Mouse (Mus musculus) spleen, postnatal 10 days (tissue): ENCODE measurements around the gene Rgs6.

Experiments used
- DNase-seq, 2 experiments: peaks; one replicate each; pipeline ENCODE4 v3.0.0; 2021 to 2022; ENCODE audit warnings: low spot score in 2 of 2

The Rgs6 gene

GRCm38 (mm10) chr12:82588017-82588416, at the start of gene Rgs6:
Gene Rgs6, plus strand, starts transcription at chr12:82588292.
- DNase-seq = no peak

DNA sequence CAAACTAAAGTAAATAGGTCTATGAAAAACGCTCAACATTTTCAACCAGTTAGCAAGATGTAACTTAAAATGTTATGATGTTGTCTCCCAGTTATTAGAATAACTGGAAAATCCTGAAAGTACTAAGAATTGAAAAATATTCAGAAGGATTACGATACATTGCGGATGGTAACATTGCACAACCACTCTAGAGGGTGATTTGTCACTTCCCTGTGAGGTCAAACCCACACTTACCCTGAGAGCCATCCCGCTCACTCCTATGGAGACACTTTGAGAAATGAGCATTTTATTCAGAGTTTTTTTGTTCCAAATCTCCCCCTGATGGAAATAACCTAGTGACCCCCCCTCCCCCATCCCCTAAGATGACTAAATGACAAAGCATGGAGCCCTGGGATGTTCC, 41.0 kb upstream of the Rgs6 start:
- DNase-seq = no peak

DNA sequence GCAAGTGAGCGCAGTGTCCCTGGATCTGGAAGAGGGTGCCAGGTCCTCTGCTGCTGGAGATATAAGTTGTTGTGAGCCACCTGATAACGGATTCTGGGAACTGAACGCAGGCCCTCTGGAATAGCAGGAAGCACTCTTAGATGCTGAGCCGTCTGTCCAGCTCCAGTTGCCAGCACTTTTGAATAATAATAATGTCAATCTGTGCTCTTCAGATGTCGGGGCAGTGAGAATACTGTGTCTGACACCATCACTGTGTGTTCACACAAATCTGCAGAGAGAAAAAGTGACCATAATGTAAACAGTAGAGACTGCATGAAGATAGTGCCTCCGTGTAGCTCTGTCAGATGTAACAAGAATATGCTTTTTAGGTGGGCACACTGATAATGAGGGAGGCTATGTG, 38.9 kb upstream of the Rgs6 start:
- DNase-seq = no peak

DNA sequence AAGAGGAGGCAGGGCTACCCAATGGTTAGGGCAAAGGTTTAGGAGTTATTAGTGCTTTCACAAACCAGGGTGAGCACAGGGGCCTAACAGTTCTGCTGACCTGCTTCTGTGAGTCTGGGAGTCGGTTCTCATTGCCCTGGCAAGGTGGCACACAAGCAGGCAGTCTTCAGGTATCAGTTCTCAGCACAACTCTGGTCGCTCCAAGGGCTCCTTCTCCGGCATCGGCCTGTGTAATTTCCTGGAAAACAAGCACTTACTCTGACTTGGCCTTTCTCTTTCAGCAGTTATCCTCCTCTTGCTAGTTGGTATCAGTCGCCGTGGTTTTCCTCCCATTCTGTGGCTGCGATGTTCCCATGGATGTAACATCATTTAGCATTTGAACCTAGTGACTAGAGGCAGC, 38.0 kb upstream of the Rgs6 start:
- no peak for DNase-seq

GRCm38 (mm10) chr12:82552376-82552775, 35.7 kb upstream of the Rgs6 start:
- DNase-seq = no peak

DNA sequence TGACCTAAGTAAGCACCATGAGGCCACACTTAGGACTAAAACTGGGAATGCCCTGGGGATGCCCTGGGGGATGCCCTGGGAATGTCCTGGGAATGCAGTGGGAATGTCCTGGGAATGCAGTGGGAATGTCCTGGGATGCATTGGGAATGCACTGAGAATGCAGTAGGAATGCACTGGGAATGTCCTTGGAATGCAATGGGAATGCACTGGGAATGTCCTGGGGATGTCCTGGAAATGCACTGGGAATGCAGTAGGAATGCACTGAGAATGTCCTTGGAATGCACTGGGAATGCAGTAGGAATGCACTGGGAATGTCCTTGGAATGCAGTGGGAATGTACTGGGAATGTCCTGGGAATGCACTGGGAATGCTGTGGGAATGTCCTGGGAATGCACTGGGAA, 25.2 kb upstream of the Rgs6 start:
- no peak for DNase-seq

GRCm38 (mm10) chr12:82568370-82568769, 19.7 kb upstream of the Rgs6 start:
- DNase-seq = no peak

DNA sequence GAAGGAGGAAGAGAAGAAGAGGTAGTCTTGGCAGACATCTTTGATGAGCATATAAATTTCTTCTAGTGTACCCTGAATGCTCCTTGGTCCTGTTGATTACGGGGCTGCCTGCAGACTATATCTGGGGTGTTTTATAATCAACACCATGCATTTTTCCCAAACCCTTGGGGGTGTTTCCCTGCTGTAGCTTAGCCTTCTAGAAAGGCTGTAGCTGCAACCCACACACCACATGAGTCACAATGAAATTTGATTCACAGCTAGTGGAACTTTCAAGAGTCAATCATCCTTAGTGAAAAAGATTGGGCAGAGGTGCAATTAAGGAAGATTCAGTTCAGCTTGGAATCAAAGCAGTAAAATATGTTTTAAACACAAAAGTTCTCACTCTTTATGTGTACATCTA, 15.4 kb upstream of the Rgs6 start:
- DNase-seq = no peak

- DNase-seq = no peak
These were observed 1.5 kb upstream of the Rgs6 start for GRCm38 (mm10) chr12:82586592-82586991.

DNA sequence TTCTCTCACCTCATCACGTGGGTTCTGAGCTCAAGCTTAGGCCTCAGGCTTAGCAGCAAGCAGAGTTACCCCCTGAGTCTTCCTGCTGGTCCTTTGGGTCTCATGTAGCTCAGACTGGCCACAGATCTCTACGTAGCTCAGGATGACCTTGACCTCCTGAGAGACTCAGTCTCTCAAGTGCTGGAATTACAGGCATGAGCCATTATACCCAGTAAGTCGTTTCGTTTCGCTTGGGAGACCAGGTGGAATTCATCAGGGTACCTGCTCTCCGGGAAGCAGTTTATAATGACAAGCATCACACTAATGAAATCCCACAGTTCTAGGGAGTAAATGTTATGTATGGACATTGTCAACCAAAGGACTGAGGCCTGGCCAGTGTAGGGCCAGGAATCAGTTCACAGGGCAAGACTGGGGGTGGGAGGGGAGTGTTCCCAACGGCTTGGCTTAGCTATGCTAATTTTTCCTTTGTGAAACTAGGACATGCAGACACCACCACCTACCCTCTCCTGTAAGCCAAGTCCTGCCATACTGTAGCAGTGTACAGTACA, 670 bp upstream of the Rgs6 start:
- DNase-seq = no peak

DNA sequence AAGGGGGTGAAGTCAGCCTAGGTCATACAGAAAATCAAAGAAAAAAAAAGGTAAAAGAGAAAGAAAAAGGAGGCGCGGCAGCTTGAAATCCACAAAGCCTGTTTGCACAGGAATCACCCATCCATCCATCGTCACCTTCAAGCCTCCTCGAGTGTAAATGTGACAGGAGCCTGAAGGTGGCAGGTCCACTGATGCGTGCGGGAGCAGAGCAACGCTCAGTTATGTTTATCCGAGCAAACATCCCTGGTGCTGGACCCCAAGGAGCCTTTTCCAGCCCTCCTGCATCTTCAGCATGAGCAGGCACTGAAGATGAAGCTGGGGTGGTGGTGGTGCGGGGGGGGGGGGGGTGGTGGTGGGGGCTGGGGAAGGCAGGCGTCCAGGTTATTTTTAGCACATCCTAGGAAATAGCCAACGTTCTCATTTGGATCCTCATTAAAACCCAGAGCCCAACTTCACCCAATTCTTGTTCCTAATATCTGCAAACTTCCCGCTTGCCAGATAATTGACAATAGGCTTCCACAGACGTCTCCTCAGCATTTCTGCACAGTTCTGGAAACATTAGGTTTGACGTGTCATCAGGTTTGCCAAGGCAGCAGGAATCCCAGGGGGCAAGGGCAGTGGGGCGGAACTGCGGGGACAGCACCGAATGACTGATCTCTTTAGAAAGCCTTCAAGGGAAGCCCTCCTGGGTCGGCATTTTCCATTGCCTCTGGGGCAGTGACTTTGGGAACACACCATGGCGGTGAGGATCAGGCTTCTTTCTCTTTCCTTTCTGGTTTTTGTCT, 946 bp downstream of the Rgs6 start:
- DNase-seq = no peak

- DNase-seq = no peak
These were observed 10.9 kb downstream of the Rgs6 start for GRCm38 (mm10) chr12:82599011-82599410.

DNA sequence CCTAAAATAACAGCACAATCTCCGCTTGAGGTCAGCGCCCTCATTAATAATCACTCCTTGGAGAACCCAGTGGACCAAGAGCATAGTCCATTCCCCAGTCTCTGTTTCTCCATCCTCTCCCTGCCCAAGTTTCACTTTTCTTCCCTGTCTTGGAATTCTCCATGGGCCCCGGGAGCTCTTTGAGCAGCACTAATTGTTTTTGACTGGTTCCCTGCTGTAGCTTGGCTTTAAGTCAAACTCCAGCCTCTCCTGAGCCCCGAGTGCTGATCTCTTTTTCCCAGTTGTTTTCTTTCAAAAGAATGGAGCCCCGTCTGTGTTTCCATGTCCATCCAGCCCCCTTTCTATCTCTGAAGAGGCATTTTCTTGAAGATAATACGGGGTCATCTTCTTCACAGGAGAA, 12.3 kb downstream of the Rgs6 start:
- DNase-seq = no peak

- no peak for DNase-seq
These were observed 14.7 kb downstream of the Rgs6 start for GRCm38 (mm10) chr12:82602823-82603222.

GRCm38 (mm10) chr12:82603308-82603707, 15.2 kb downstream of the Rgs6 start:
- no peak for DNase-seq

- DNase-seq = no peak
These were observed 15.9 kb downstream of the Rgs6 start for GRCm38 (mm10) chr12:82603979-82604378.

DNA sequence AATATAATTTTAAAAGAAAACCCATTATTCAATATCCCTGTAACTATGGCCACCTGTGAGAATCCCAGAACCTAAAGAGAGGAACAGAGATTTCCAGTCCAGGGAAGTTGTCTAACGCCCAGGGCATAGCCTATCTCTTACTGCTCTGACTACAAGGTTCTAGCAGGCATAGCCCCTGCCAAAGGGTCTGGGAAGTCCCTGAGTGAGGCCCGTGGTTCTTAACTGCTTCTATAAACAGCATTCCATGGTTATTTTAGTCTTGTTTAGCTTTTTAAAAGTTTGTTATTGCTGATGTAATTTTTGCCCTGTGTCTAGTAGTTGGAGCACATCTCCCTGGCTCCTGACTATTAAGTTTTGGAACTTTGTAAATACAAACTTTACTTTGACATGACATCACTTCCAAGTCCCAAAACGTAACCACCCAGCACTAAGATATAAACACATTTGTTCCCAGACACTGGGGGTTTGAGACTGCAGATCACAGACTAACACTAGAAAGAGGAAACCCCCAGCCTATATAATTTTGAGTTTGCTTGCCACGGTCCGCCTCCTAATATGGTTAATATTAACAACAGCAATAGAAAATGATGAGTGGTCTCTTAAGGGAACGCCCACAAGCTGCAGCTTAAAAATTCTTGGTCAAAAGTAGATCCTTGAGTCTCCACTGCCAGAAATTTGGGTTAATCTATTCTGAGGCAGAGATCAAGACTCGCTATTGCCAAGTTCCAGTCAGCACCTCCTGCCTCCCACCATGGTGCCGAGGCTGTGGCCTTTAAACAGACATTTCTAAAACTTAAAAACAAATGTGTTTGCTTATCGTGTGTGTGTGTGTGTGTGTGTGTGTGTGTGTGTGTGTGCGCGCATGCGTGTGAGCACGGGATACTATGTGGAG, 24.9 kb downstream of the Rgs6 start:
- DNase-seq = no peak

GRCm38 (mm10) chr12:82616486-82616812, 28.4 kb downstream of the Rgs6 start:
- no peak for DNase-seq

- DNase-seq = peak in 1 of 2 experiments; percentile 12
These were observed 29.0 kb downstream of the Rgs6 start for GRCm38 (mm10) chr12:82616813-82617681.

- DNase-seq = no peak
These were observed 29.7 kb downstream of the Rgs6 start for GRCm38 (mm10) chr12:82617682-82618370.

GRCm38 (mm10) chr12:82640441-82640840, 52.3 kb downstream of the Rgs6 start:
- no peak for DNase-seq
